Mouse (Mus musculus): ENCODE data around the gene Cpsf6. TPM values are rescaled to one million over a fixed set of nuclear protein-coding genes. Genes with fewer than 3 reads are reported as not detected.

The Cpsf6 gene
- 126 and 139 TPM in 2 replicates for total RNA-seq (2017)

DNA sequence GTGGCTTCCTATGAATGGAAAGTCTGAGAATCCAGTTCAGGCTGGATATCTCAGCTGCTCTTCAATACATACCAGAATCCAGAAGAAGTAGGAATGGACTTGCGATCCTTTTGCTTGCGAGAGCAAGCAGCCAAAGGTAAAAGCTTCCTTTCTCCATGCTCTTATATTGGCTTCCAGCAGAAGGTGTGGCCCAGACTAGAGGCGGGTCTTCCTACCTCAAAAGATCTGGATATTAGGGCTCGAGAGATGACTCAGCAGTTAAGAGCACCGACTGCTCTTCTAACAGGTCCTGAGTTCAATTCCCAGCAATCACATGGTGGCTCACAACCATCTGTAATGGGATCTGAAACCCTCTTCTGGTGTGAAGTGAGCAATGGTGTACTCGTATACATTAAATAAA lies at the start of gene Cpsf6:
Cpsf6 (minus strand) TSS at position 108 of the 400 bp plus-strand sequence.
- no peak for ATAC-seq (replicated peaks in 1 of 2; ENCODE audit: insufficient read depth in 1 of 2, low FRiP score in 2 of 2, low TSS enrichment in 1 of 2, low read depth in 1 of 2, poor library complexity in 2 of 2, severe bottlenecking in 2 of 2)

DNA sequence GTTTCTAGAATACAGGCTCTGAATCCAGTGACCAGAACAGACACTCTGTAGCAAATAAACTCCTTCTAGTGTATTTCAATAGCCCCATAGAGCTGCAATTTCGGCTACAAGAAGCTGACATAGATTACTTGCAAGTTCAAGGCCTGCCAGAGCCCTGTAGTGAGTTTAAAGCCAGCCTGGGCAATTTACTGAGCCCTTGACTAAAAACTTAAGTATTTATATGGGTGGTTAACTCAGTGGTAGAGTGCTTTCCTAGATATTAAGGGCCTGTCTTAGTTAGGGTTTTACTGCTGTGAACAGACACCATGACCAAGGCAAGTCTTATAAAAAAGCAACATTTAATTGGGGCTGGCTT lies 46.8 kb upstream of the Cpsf6 start:
- ATAC-seq (replicated peaks in 1 of 2; ENCODE audit: insufficient read depth in 1 of 2, low FRiP score in 2 of 2, low TSS enrichment in 1 of 2, low read depth in 1 of 2, poor library complexity in 2 of 2, severe bottlenecking in 2 of 2) = no peak

DNA sequence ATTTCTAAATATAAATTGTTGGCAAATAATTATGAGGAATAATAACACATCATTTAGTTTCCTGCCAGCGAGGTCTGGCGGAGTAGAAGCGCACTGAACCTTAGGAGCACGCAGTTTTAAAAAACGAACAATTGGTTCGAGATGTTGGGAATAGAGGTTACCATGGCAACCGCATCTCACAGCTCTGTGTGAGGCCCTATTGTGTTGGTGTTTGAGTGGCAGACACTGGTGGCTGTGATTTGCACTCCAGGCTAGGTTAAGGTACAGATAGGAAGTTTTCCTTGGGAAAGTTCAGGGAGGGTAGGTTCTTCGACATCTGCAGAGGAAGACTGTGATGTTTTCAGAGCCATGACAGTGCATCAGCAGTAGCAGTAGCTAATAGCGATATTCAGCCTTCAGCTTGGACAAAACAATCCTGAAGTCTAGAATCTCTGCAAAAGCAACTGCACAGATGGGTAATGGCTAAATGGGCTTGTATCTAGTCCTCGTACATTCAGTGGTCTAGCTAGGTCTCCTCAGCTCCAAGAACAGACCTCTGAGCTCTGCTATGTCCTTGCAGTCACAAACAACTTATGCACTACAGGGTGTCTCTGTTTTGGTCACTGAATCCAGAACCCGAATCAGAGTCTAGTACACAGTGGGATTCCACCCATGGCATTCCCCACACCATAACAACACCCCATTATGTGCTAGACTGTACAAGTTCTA lies 46.2 kb upstream of the Cpsf6 start:
- no peak for ATAC-seq (replicated peaks in 1 of 2; ENCODE audit: insufficient read depth in 1 of 2, low FRiP score in 2 of 2, low TSS enrichment in 1 of 2, low read depth in 1 of 2, poor library complexity in 2 of 2, severe bottlenecking in 2 of 2)

GRCm38 (mm10) chr10:117425013-117425412 lies 45.2 kb upstream of the Cpsf6 start:
- ATAC-seq (replicated peaks in 1 of 2; ENCODE audit: insufficient read depth in 1 of 2, low FRiP score in 2 of 2, low TSS enrichment in 1 of 2, low read depth in 1 of 2, poor library complexity in 2 of 2, severe bottlenecking in 2 of 2) = no peak

- ATAC-seq (replicated peaks in 1 of 2; ENCODE audit: insufficient read depth in 1 of 2, low FRiP score in 2 of 2, low TSS enrichment in 1 of 2, low read depth in 1 of 2, poor library complexity in 2 of 2, severe bottlenecking in 2 of 2) = no peak
Observed at GRCm38 (mm10) chr10:117424146-117424905, 44.5 kb upstream of the Cpsf6 start.

DNA sequence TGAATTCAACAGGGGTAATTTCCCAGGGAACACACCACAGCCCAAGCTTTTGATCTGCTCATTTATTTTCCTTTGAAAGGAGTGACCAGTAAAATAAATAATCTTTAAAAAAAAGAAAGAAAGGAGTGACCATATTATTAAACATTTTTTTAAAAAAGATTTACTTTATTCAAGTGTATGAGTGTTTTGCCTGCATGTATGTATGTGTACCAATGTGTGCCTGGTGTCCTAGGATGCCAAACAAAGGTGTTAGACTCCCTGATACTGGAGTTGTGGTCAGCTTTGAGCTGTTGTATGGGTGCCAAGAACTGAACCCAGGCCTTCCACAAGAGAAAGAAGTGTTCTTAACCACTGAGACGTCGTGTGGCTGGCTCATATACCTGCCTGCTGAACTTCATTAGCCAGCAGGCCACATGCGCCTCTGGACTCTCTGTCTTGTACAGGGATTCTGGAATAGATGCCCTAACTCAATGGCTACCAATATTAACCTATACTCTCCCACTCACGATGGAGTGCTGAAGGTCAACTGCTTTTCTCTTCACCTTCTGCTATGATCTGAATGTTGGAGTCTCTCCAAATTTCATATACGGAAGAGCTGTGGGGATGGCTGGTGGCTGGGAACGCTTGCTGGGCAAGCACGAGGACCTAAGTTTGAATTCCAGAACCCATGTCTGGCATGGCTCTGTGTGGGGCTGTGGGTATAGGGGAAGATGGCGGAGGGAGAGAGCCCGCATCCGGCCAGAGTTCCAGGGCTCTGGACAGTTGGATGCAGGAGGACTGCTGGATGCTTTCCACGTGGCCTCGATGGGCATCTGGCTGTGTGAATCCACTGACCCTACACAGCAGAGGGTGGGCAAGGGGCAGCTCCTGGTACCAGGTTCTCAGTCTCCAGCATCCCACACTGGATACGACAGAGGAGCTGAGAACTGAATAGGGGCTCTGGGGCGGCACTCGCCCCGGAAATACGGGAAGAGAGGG lies 43.5 kb upstream of the Cpsf6 start:
- ATAC-seq (replicated peaks in 1 of 2; ENCODE audit: insufficient read depth in 1 of 2, low FRiP score in 2 of 2, low TSS enrichment in 1 of 2, low read depth in 1 of 2, poor library complexity in 2 of 2, severe bottlenecking in 2 of 2) = no peak

- ATAC-seq (replicated peaks in 1 of 2; ENCODE audit: insufficient read depth in 1 of 2, low FRiP score in 2 of 2, low TSS enrichment in 1 of 2, low read depth in 1 of 2, poor library complexity in 2 of 2, severe bottlenecking in 2 of 2) = no peak
Observed at GRCm38 (mm10) chr10:117422174-117422808, 42.5 kb upstream of the Cpsf6 start.

- ATAC-seq (replicated peaks in 1 of 2; ENCODE audit: insufficient read depth in 1 of 2, low FRiP score in 2 of 2, low TSS enrichment in 1 of 2, low read depth in 1 of 2, poor library complexity in 2 of 2, severe bottlenecking in 2 of 2) = no peak
Observed at GRCm38 (mm10) chr10:117421283-117422107, 41.7 kb upstream of the Cpsf6 start.

GRCm38 (mm10) chr10:117420502-117421282 lies 40.9 kb upstream of the Cpsf6 start:
- ATAC-seq (replicated peaks in 1 of 2; ENCODE audit: insufficient read depth in 1 of 2, low FRiP score in 2 of 2, low TSS enrichment in 1 of 2, low read depth in 1 of 2, poor library complexity in 2 of 2, severe bottlenecking in 2 of 2) = no peak

- no peak for ATAC-seq (replicated peaks in 1 of 2; ENCODE audit: insufficient read depth in 1 of 2, low FRiP score in 2 of 2, low TSS enrichment in 1 of 2, low read depth in 1 of 2, poor library complexity in 2 of 2, severe bottlenecking in 2 of 2)
Observed at GRCm38 (mm10) chr10:117419577-117420290, 39.9 kb upstream of the Cpsf6 start.

DNA sequence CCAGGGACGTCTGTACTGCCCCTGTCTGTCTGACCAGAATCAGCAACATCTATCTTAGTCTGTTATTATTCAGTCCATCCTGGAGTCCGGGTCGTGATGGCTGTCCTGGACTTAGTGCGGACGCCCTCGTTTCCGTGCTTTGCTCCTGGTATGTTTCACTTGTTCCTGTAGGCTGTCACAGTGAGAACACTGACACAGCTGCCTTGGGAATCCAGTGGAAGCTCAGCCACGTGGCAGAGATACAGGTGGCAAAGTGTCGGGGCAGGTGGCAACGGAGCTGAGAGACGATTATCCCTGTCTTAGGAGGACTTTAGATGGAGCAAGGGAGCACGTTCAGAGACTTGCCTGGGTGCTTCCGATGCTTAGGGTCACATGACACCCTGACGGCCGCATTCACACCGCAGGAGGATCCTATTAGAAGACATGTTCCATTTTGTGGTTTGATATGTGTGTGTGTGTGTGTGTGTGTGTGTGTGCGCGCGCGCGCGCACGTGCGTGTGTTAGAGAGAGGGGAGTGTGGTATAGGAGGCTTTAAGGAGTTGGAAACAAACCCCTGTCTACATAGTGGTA lies 38.9 kb upstream of the Cpsf6 start:
- 0 out of 4 replicates have a peak, but pooled peaks of 1 of the 2 experiments have one; percentile 5 for ATAC-seq (replicated peaks in 1 of 2; ENCODE audit: insufficient read depth in 1 of 2, low FRiP score in 2 of 2, low TSS enrichment in 1 of 2, low read depth in 1 of 2, poor library complexity in 2 of 2, severe bottlenecking in 2 of 2)

- ATAC-seq (replicated peaks in 1 of 2; ENCODE audit: insufficient read depth in 1 of 2, low FRiP score in 2 of 2, low TSS enrichment in 1 of 2, low read depth in 1 of 2, poor library complexity in 2 of 2, severe bottlenecking in 2 of 2) = peak; percentile 77 to 82
Observed at GRCm38 (mm10) chr10:117417772-117418667, 38.2 kb upstream of the Cpsf6 start.

DNA sequence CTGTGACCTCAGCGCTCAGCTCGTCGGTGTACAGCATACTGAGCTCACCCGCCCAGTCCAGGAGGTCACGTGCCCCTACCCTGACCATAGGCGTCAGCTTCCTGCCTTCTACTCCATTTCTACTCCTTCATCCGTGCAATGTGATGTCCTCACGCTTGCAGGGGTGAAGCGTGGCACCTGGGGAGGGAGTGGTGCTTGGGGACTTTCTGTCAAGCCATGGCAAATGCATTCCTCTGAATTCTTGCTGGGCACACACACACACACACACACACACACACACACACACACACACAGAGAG lies 37.6 kb upstream of the Cpsf6 start:
- ATAC-seq (replicated peaks in 1 of 2; ENCODE audit: insufficient read depth in 1 of 2, low FRiP score in 2 of 2, low TSS enrichment in 1 of 2, low read depth in 1 of 2, poor library complexity in 2 of 2, severe bottlenecking in 2 of 2) = peak; percentile 56 to 65; a peak in 3 of 4 replicates
